16 mouse cellular contexts compared by ENCODE assay signal in genomic region chr2:115090430-115091175, GRCm38 (mm10).
A peak's percentile ranks its signal among the peaks of the same experiment; 100 is the strongest.
DNase-seq lines count a peak whose midpoint lies in the region; ATAC-seq and TF ChIP-seq lines count a peak whose summit lies in the region.
"Had no signal": no experiment of that assay in that cellular context is flagged by ENCODE, and none has a peak within 500 bp of the region (broad histone marks: within the 10 kb centered on the region; RNA-seq: fewer than 3 reads in every experiment).

No protein-coding gene starts in this region.

- 71% methylated on average over 12 of the region's 12 CpGs for WGBS in forebrain, embryonic 16.5 days
- 76% methylated on average over 12 of the region's 12 CpGs for WGBS in forebrain, embryonic 11.5 days
- 52% methylated on average over 12 of the region's 12 CpGs for WGBS in neural tube, embryonic 15.5 days
- WGBS in liver, postnatal 0 days (ENCODE audit: insufficient replicate concordance): 48% methylated on average over 12 of the region's 12 CpGs

- intact Hi-C loops in gastrocnemius, adult 2 months (cut with DNase I): no loop called here

- H3K4me2 ChIP-seq in forebrain, embryonic 16.5 days (ENCODE audit: low read length): no peak overlapping the region
- no peak overlapping the region for H3K4me2 ChIP-seq in forebrain, embryonic 11.5 days (ENCODE audit: low read depth, low read length, severe bottlenecking)
- no peak overlapping the region for H3K4me2 ChIP-seq in neural tube, embryonic 15.5 days
- H3K4me2 ChIP-seq in liver, postnatal 0 days (ENCODE audit: low read depth, low read length): no peak overlapping the region
- H3K4me2 ChIP-seq: embryonic facial prominence, embryonic 15.5 days; limb, embryonic 13.5 days; midbrain, embryonic 15.5 days; neural tube, embryonic 13.5 days had no signal

- no peak for TF ChIP-seq CTCF in gastrocnemius, adult 2 months (IDR thresholded peaks at IDR 0.05)
- no peak for TF ChIP-seq CTCF in liver, postnatal 0 days (IDR thresholded peaks at IDR 0.05; ENCODE audit: low read depth)

- 0 out of 2 replicates have a peak, but pooled peaks cover under 1% of the 10 kb centered on the region for H3K4me1 ChIP-seq in forebrain, embryonic 16.5 days (replicated peaks; ENCODE audit: control insufficient read depth, insufficient read depth, low read length)
- no peaks in the 10 kb centered on the region for H3K4me1 ChIP-seq in forebrain, embryonic 11.5 days (replicated peaks; ENCODE audit: control insufficient read depth, insufficient read depth, low read length)
- no peaks in the 10 kb centered on the region for H3K4me1 ChIP-seq in neural tube, embryonic 15.5 days
- no peaks in the 10 kb centered on the region for H3K4me1 ChIP-seq in liver, postnatal 0 days (ENCODE audit: insufficient read depth)
- H3K4me1 ChIP-seq: embryonic facial prominence, embryonic 15.5 days; midbrain, embryonic 15.5 days had no signal

- ATAC-seq in forebrain, embryonic 16.5 days: peak; percentile 75
- no peak for ATAC-seq in forebrain, embryonic 11.5 days (replicated peaks; ENCODE audit: low FRiP score)
- no peak for ATAC-seq in neural tube, embryonic 15.5 days (ENCODE audit: low FRiP score)
- no peak for ATAC-seq in liver, postnatal 0 days
- ATAC-seq: midbrain, embryonic 15.5 days had no signal

- no peak overlapping the region for H3K27ac ChIP-seq in forebrain, embryonic 16.5 days (ENCODE audit: low read length)
- no peak overlapping the region for H3K27ac ChIP-seq in forebrain, embryonic 11.5 days (ENCODE audit: low read depth, low read length)
- H3K27ac ChIP-seq in neural tube, embryonic 15.5 days (replicated peaks): no peak overlapping the region
- H3K27ac ChIP-seq in gastrocnemius, adult 2 months: no peak overlapping the region
- no peak overlapping the region for H3K27ac ChIP-seq in liver, postnatal 0 days (ENCODE audit: low read depth)
- H3K27ac ChIP-seq: embryonic facial prominence, embryonic 15.5 days; limb, embryonic 13.5 days; midbrain, embryonic 15.5 days; neural tube, embryonic 13.5 days had no signal

- H3K9ac ChIP-seq in forebrain, embryonic 16.5 days (replicated peaks; ENCODE audit: low read depth, low read length): no peak overlapping the region
- no peak overlapping the region for H3K9ac ChIP-seq in forebrain, embryonic 11.5 days (ENCODE audit: low read length)
- no peak overlapping the region for H3K9ac ChIP-seq in neural tube, embryonic 15.5 days (replicated peaks)
- H3K9ac ChIP-seq in liver, postnatal 0 days (replicated peaks): no peak overlapping the region
- H3K9ac ChIP-seq: embryonic facial prominence, embryonic 15.5 days; limb, embryonic 13.5 days; midbrain, embryonic 15.5 days; neural tube, embryonic 13.5 days had no signal

- no peak overlapping the region for H3K4me3 ChIP-seq in forebrain, embryonic 16.5 days (replicated peaks; ENCODE audit: low read length)
- H3K4me3 ChIP-seq in forebrain, embryonic 11.5 days (ENCODE audit: low read depth, low read length): no peak overlapping the region
- H3K4me3 ChIP-seq in neural tube, embryonic 15.5 days (replicated peaks): no peak overlapping the region
- H3K4me3 ChIP-seq in gastrocnemius, adult 2 months: no peak overlapping the region
- H3K4me3 ChIP-seq in liver, postnatal 0 days (ENCODE audit: low read depth, low read length): no peak overlapping the region
- H3K4me3 ChIP-seq: embryonic facial prominence, embryonic 15.5 days; limb, embryonic 13.5 days; midbrain, embryonic 15.5 days; neural tube, embryonic 13.5 days had no signal

- no peak for DNase-seq in forebrain, embryonic 11.5 days (ENCODE audit: low spot score)
- DNase-seq in neural tube, embryonic 10.5 days (ENCODE audit: extremely low spot score, low spot score): peak; percentile 18
- peak; percentile 66 for DNase-seq in kidney, adult 9 months
- DNase-seq in gastrocnemius, adult 2 months: no peak
- no peak for DNase-seq in liver, postnatal 0 days
- DNase-seq: cerebellum, adult 8-10 months; heart, adult 18-20 months; heart, postnatal 14 days; lung, postnatal 10 days; thymus, adult 18-20 months had no signal

- TF ChIP-seq EP300 in liver, postnatal 0 days (IDR thresholded peaks at IDR 0.05; ENCODE audit: low read depth): no peak

- no peaks in the 10 kb centered on the region for H3K27me3 ChIP-seq in forebrain, embryonic 16.5 days (replicated peaks; ENCODE audit: control insufficient read depth, insufficient read depth, low read length)
- H3K27me3 ChIP-seq in forebrain, embryonic 11.5 days (ENCODE audit: control insufficient read depth, insufficient read depth, low read length): no peaks in the 10 kb centered on the region
- no peaks in the 10 kb centered on the region for H3K27me3 ChIP-seq in neural tube, embryonic 15.5 days (replicated peaks)
- no peaks in the 10 kb centered on the region for H3K27me3 ChIP-seq in liver, postnatal 0 days (ENCODE audit: insufficient read depth, low read length)
- H3K27me3 ChIP-seq: embryonic facial prominence, embryonic 15.5 days; midbrain, embryonic 15.5 days; neural tube, embryonic 13.5 days had no signal

- no peaks in the 10 kb centered on the region for H3K36me3 ChIP-seq in forebrain, embryonic 16.5 days (ENCODE audit: control insufficient read depth, insufficient read depth)
- no peaks in the 10 kb centered on the region for H3K36me3 ChIP-seq in forebrain, embryonic 11.5 days (ENCODE audit: control insufficient read depth, insufficient read depth, low read length)
- H3K36me3 ChIP-seq in neural tube, embryonic 15.5 days: no peaks in the 10 kb centered on the region
- no peaks in the 10 kb centered on the region for H3K36me3 ChIP-seq in liver, postnatal 0 days (replicated peaks; ENCODE audit: insufficient read depth, low read length)
- H3K36me3 ChIP-seq: embryonic facial prominence, embryonic 15.5 days; limb, embryonic 13.5 days; midbrain, embryonic 15.5 days; neural tube, embryonic 13.5 days had no signal

- no peaks in the 10 kb centered on the region; the same call in 1 of the 2 replicates for H3K9me3 ChIP-seq in forebrain, embryonic 16.5 days (ENCODE audit: control insufficient read depth, low read length)
- no peaks in the 10 kb centered on the region for H3K9me3 ChIP-seq in forebrain, embryonic 11.5 days (ENCODE audit: control insufficient read depth, low read length)
- H3K9me3 ChIP-seq in neural tube, embryonic 15.5 days (replicated peaks): no peaks in the 10 kb centered on the region
- H3K9me3 ChIP-seq in liver, postnatal 0 days (ENCODE audit: low read length): no peaks in the 10 kb centered on the region
- H3K9me3 ChIP-seq: embryonic facial prominence, embryonic 15.5 days; limb, embryonic 13.5 days; midbrain, embryonic 15.5 days; neural tube, embryonic 13.5 days had no signal

Comparison
In these comparisons a context has a peak if more than half of its experiments do, and no peak if none do; other contexts are left out.
1. DNase-seq: peak in neural tube, embryonic 10.5 days (single experiment) and kidney, adult 9 months (single experiment); none in forebrain, embryonic 11.5 days (single experiment), gastrocnemius, adult 2 months (single experiment) and liver, postnatal 0 days (single experiment).